Mouse (Mus musculus) urinary bladder, adult 18-20 months (tissue): Measurements from ENCODE around the gene Enpp3.

ENCODE experiments used
- DNase-seq, 2 experiments: peaks; one replicate each; pipeline ENCODE4 v3.0.0; 2022; ENCODE audit warnings: low spot score in 2 of 2, mixed read lengths in 2 of 2

Enpp3 gene

GRCm38 (mm10) chr10:24842676-24843075, at the start of gene Enpp3:
Gene Enpp3 (minus strand): TSS chr10:24842823.
- no peak for DNase-seq

GRCm38 (mm10) chr10:24888343-24888742, 45.7 kb upstream of the Enpp3 start:
- DNase-seq = no peak

GRCm38 (mm10) chr10:24886008-24886407, 43.4 kb upstream of the Enpp3 start:
- no peak for DNase-seq

- no peak for DNase-seq
These were observed 31.0 kb upstream of the Enpp3 start for GRCm38 (mm10) chr10:24873624-24874023.

- DNase-seq = peak; percentile 96 to 98
These were observed 27.2 kb upstream of the Enpp3 start, which contains the start of gene Med23 for GRCm38 (mm10) chr10:24869760-24870290. Gene Med23 (plus strand): TSS chr10:24869986.

DNA sequence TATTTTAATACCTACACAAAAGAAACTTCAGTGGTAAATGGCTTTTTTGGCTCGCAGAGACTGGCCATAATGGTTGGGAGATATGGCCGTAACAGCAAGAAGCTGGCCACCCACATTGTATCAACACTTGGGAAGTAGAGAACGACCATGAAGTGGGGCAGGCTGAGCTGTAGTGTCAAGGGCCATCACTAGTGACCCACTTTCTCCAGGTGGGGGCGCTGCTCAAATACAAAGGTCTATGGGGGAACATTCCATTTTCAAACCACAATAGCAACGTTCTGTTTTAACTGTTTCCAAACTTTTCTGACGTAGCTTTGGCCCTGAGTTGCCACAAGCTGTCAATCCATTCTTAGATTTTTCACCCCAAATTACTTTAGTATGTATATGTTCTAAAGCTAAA, 21.8 kb upstream of the Enpp3 start:
- DNase-seq = no peak

DNA sequence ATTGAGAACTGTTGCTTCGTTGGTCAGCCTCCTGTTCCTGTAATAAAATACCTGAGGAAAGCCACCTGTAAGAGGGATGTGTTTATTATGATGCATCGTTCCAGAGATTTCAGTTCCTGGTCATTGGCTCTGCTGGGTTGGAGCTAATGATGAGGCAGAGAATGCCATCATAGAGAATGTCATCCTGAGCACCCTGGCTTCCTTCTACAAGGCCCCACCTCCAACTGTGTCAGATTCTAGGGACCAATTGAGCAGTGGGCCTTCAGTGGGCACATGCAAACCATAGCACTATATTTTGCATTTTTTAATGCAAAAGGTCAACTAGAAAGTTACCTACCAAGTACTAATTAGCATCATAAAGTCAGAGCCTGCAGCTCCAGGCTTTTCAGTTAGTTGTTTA, 20.5 kb upstream of the Enpp3 start:
- no peak for DNase-seq

DNA sequence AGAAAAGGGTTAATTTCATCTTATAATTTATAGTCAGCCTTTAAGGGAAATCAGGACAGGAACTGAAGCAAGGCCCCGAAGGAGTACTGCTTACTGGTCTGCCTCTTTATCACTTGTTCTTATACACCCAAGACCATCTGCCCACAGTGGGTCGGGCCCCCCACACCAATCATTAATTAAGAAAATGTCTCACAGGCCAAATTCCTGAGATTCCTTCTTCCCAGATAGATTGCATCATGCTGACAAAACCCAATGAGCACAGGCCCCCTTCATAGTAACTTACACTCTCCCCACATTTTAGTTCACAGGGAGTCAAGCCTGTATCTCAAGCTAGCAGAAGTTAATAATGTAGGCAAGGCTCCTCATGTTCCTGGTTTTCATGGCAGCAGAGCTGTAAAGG, 625 bp downstream of the Enpp3 start:
- DNase-seq = no peak

DNA sequence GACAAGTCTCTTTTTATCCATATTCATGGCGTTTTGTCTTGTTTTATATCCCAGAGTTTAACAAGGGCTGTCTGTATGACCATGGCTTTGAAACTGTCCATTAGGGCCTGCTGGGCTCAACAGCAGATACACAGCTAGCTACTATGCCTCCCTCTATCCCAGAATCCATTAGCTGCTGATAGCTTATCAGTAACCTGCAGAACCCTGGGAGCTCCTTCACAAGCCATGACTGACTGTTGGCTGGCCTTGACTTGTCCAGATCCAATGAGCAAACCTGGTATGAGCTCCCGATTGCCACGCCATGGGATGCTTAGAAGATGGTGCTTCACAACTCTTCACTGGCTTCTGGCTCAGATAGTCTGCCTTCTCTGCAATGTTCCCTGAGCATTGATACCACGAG, 1.8 kb downstream of the Enpp3 start:
- DNase-seq = no peak

- no peak for DNase-seq
These were observed 6.1 kb downstream of the Enpp3 start for GRCm38 (mm10) chr10:24836366-24837038.

DNA sequence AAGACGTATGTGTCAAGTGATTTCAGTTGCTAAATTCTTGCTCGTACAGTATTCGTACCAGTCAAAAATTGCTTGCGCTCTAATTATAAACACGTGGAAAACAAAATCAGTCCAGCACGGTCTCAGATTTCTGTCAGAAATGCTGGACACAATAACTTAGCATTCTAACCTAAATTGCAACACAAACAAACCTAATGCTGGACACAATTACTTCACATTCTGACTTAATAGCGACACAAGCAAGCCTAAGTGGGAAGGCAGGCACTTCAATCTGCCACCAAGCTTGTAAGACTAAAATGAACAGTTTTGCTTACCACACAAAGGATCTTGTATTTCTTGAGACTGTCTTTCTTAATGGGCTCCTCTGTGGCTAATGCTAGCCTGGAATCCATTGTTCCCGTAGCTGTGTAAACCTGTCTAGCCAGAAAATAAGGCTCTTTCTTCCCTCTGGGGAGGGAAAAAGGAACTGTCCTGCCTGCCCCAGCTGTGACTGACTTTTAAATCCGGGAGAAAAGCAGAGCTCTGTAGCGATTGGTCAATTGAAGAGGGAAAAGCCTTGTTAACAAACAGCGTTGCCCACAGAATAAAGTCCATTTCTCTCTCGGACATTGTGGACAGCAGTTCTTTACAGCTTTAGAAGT, 6.8 kb downstream of the Enpp3 start:
- no peak for DNase-seq

DNA sequence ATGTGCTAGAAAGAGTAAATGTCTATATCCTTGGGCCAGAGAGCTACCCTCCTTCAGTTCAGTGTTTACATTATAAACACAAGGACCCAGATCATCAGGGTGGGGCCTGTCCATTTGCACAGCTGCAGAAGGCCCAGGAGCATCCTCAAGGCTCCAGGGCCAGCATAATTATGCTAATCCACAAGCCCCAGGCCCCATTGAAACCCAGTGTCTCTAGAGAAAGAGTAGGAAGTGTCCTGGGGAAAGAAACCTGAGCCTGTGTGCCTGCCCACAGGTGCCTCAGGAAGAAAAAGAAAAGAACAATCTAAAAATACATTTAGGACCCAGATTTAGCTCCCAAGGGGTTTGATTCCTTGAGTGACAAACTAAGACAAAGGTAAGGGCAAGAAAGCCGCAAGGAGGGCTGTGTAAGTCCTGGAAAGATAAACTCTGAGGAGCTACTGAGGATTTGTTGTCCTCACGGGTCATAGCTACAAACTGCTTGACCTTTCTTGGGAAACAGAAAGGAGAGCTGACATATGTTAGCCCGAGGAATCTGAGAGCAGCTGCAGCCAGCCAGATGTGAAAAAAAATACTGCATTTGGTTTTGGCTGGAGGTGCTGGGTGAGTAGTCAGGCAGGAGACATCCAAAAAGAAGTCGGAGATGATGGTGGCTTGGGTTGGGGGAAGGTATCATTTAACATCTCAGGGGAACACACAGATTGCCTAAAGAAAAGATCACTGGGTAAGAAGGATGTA, 7.8 kb downstream of the Enpp3 start:
- DNase-seq = no peak

DNA sequence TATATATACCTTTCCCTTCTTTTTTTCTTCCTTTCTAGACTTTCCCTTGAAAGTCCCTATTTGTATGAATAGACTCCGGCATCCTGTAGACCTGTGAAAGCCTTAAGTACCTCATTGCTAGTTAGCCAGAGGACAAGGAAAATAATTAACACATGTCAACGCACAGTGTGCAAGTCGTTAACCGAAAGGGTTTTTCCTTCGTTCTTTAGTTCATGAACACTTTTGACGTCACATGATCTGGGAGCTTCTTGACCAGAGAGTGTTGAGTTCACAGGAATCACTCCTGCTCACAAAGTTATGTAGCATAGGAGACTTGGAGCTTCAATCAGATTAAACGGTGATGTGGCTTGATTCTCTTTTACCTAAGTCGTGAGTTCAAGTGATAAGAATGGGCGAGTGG, 10.3 kb downstream of the Enpp3 start:
- no peak for DNase-seq

DNA sequence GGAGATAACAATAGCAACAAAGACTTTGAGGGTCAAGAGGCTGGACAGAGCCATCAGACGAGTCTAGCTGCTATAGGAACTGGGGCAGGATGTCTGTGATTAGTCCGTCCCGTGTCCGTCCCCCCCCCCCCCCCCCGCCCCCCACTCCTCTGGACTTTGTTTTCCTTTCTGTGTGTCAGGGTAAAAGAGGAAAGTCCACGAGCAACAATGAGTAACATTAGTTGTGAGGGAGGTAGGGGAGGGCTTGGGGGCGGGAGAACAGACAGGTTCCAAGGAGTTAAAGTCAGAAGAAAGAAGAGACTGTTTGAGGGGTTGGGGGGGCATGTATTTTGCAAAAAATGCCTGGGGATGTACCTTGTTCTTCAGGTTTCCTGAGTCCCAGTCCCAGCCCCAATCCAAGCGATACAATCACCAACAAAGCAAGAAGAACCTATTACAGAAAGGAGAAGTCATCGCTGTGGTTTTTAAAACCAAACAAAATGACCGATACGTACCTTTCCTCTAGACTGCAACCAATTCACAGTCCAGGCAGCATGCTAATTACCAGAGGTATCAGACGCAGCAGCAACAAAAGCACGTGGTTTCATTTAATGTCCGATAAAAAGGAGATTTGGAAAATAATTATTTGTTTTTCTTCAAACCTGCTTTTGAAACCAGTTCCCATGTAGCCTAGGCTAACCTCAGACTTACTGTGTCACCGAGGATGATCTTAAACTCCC, 11.1 kb downstream of the Enpp3 start:
- DNase-seq = no peak

DNA sequence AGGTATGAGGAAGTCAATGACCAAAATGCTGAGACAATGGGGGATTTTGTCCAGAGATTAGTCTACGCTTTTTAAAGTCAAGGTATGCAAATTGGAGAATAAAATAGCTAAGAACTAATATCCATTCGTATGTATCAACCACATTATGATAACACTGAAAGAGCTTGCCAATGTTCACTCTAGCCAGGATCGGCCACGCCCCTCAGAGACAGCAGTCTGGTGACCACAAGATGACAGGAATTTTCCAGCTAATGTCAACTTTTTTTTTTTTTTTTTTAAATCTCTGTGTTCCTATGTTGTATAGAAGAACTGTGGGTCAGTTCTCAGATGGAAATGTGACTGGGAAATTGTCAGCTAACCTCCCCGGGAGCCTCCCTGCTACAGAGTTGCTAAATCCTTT, 12.2 kb downstream of the Enpp3 start:
- DNase-seq = no peak

DNA sequence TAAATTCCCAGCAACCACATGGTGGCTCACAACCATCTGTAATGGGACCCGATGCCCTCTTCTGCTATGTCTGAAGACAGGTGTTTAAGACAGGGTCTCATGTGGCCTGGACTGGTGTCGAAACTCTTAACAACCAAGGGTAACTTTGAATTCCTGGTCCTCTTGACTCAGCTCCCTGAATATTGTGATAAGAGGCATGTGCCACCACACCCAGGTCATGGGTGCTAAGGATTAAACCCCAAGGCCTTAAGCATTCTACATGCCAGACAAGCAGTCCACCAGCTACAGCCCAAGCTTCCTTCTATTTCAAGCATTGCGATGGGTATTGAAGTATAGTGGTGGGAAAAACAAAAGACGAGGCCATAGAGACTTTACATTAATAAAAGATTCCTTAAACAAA, 14.5 kb downstream of the Enpp3 start:
- no peak for DNase-seq

DNA sequence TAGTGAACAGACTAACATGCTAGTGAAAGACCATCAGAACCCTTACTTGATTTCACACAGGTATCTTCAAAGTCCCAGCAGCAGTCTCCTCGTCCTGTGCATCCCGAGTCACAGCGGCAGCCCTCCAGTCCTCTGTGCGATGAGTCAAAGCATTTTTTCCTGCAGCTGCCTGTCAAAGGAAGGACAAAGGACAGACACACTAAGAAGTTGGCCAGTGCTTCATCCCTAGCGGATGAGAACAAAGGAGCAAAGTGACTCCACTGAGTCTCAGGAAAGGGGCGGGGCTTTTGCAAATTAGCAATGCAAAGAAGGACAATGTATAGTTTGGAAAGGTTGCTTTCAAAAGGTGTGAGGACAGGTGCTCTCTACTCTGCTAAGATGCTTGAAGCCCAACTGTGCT, 16.5 kb downstream of the Enpp3 start:
- DNase-seq = no peak

GRCm38 (mm10) chr10:24825456-24826081, 17.1 kb downstream of the Enpp3 start:
- DNase-seq = no peak

GRCm38 (mm10) chr10:24824621-24825020, 18.0 kb downstream of the Enpp3 start:
- DNase-seq = no peak

GRCm38 (mm10) chr10:24823697-24824535, 18.7 kb downstream of the Enpp3 start:
- no peak for DNase-seq

DNA sequence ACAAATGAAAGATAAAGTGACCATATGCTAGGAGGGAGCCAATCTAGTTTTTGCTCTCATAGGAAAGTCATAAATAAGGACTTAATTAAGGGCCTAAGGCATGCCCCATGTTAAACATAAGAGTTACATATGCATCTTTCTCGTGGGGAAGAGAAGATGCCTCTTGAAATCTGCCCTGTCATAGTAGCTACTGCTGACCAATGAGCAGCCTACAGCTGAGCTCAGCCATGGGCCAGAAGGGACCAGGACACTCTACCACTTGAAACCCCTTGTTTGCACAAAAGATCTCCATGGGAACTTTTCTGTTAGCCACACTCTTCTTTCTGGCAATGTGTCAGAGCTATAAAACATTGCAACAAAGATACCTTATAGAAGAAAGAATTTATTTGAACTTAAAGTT, 19.4 kb downstream of the Enpp3 start:
- no peak for DNase-seq
